Mouse (Mus musculus): ENCODE data around the gene Evi2b.

The Evi2b gene

GRCm38 (mm10) chr11:79522944-79523343 lies 618 bp downstream of the Evi2b start:
- DNase-seq (ENCODE audit: low read depth, low spot score), result no peak

- DNase-seq (ENCODE audit: low read depth, low spot score), result no peak
These were observed 1.6 kb downstream of the Evi2b start for GRCm38 (mm10) chr11:79521930-79522329.

- DNase-seq (ENCODE audit: low read depth, low spot score), result no peak
These were observed 2.8 kb downstream of the Evi2b start for GRCm38 (mm10) chr11:79520772-79521171.

GRCm38 (mm10) chr11:79519878-79520291 lies 3.7 kb downstream of the Evi2b start:
- no peak for DNase-seq (ENCODE audit: low read depth, low spot score)

DNA sequence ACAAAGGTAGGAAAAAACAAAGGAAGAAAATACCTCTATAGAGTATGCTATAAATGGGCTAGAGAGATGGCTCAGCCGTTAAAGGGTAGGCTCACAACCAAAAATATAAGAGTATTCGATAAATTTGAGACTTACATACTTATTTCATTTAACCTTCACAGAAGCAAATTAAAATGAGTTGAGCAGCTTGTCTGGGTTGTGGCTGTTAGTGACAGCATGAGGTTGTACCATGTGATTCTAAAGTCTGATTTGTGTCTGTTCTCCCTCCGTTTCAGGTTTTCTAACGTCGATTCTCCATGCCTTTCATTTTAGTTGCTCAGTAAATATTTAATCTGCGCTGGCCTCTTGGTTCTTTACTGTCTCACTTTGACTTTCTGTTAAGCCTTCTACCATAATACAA lies 4.3 kb downstream of the Evi2b start:
- no peak for DNase-seq (ENCODE audit: low read depth, low spot score)

- DNase-seq (ENCODE audit: low read depth, low spot score), result no peak
These were observed 7.8 kb downstream of the Evi2b start for GRCm38 (mm10) chr11:79515798-79516197.

DNA sequence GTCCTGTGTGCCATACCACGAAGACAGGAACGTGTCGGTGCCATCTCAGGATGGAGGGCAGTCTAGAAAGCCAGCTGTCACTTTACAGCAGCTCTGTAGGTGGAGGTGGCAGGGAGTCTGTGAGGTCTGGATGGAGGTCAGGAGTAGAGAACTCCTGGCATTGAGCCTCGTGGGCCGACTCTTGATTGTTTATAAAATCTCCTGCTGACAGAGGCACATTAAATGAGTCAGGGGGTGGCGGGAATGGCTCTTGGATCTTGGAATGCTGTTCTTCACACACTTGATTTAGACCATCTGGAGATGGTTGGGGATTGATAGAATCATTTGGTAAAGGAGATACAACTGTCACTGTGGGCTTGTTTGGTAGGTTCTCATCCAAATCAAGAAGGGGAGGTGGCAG lies 8.2 kb downstream of the Evi2b start:
- DNase-seq (ENCODE audit: low read depth, low spot score), result no peak

- no peak for DNase-seq (ENCODE audit: low read depth, low spot score)
These were observed 11.6 kb downstream of the Evi2b start for GRCm38 (mm10) chr11:79511970-79512369.

DNA sequence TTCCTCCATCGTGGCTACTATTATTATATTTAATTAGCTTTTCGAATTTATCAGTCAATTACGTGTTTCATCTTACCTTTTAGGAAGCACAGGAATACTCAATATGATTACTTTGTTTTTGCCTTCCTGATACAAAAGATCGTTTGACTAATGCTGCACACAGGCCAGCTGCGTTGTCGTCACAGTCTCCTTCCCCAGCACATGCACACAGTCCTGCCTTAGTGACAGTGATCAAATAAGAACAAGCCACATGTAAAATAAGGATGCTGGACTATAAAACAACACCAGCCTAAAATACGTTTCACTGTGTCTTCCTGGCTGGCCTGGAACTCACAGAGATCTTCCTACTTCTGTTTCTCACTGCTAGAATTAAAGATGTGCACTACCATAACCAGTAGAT lies 19.1 kb downstream of the Evi2b start:
- no peak for DNase-seq (ENCODE audit: low read depth, low spot score)

GRCm38 (mm10) chr11:79503845-79504244 lies 19.7 kb downstream of the Evi2b start, which contains the start of gene Omg:
TSS of gene Omg (minus strand) at chr11:79504084.
- DNase-seq (ENCODE audit: low read depth, low spot score), result no peak

DNA sequence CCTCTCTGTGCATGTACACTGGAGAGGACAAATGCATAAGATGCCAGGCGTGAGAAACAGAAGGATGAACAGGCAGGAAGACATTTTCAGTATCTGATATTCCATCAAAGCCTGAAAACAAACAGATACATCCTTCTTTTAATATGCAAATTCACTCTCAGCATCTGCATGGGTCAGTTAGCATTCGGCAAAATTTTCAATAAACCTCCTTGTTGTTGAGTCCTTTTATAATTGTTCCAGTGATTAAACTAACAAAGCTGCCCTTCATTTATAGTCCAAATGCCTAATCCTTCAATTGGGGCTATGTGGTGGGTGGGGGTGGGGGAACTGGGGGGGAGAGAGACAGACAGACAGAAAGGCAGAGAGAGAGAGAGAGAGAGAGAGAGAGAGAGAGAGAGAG lies 20.6 kb downstream of the Evi2b start:
- DNase-seq (ENCODE audit: low read depth, low spot score), result no peak

DNA sequence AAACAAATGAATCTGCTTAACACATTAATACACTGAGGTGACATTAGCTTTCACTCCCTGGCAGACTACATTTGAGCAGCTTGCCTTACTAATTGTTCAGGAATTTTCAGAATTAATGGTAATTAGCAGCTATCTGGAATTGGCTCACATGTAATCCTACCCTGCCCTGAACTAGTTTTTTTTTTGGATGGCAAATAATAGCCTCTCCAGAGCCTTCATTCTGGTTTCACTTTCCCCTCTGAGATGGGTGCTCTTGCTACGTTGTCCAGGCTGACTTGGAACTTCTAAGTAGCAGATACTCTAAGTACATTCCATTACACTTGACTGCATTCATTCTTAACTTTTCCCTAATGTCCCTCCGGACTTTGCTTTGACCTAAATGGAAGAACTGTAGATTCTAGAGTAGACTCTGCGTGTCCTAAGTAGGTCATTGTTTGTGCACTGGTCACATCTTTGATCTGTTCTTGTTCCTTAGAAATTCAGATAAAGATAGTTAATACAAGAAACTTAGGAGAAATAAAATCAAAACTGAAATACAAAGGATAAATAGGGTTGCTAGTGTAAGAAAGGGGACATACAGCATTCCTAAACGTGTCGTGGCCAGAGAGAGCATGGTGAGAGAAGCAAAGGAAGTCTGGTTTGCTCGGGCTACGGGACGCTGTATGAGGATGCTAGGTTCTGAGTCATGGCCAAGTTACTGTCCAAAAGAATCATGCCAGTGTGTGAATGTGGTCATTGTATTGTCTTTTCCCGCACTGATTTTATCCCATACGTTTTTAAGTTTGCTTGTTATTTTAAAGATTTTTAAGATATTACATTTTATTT lies 28.4 kb downstream of the Evi2b start:
- DNase-seq (ENCODE audit: low read depth, low spot score), result no peak

GRCm38 (mm10) chr11:79484721-79485120 lies 38.8 kb downstream of the Evi2b start:
- DNase-seq (ENCODE audit: low read depth, low spot score), result no peak

DNA sequence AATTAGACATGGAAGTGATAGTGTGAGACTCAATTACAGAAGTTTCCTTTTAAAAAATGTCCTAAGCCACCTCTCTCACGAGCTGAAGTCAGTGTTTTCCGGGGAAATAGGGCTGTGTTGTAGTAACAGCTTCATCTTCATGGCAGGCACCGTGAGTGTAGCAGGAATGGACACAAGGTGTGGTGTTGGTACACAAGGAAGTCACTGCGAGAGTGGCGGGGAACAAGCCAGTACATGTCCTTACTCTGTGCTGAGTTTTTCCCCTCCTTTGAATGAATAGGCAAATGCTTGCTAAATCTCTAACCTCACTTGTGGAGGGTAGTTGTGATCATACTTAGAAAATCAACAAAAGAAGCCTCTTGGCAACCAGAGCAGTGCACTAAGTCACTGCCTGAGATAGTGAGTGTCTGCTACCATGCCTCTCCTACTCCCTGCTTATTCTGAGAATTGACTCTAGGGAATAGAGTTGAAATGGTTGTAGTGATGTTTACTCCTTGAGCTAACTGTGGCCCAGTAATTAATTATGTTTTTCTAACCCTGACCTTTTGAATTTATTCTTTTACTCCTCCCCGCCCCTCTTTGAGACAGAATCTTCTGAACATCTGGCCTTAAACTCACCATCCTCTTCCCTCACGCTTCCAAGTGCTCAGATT lies 39.6 kb downstream of the Evi2b start:
- no peak for DNase-seq (ENCODE audit: low read depth, low spot score)

GRCm38 (mm10) chr11:79483392-79483791 lies 40.2 kb downstream of the Evi2b start:
- no peak for DNase-seq (ENCODE audit: low read depth, low spot score)

GRCm38 (mm10) chr11:79468097-79468496 lies 55.5 kb downstream of the Evi2b start:
- DNase-seq (ENCODE audit: low read depth, low spot score), result no peak

Measured in c-Kit-negative CD71-positive TER-119-positive erythroid progenitor cells, embryonic 14.5 days (primary cell).